Mouse (Mus musculus) liver, postnatal 0 days (tissue): ENCODE data around the gene Nmnat2. TPM values are rescaled to one million over a fixed set of nuclear protein-coding genes. Genes with fewer than 3 reads are reported as not detected.

Source experiments
- ATAC-seq: fragments of 200-750 bp; cut with Nextera tagmentation; 2 replicates; pipeline ENCODE4 v1.8.0; 2017; ENCODE audit warnings: mild to moderate bottlenecking, moderate library complexity
- DNase-seq: peaks from one replicate; pipeline ENCODE4 v3.0.0-alpha.2; 2016
- H3K27ac ChIP-seq: fragments of 300-500 bp; sonication (generic); 2 replicates; pipeline ENCODE4 v1.5.1; 2014; ENCODE audit warnings: antibody characterized with exemption, moderate library complexity, mild to moderate bottlenecking, low read depth
- H3K27me3 ChIP-seq: fragments of 300-500 bp; sonication (generic); 2 replicates; pipeline ENCODE4 v1.6.1; 2014; ENCODE audit warnings: low read length, control low read depth, mixed read lengths; ENCODE audit not compliant: insufficient read depth
- H3K36me3 ChIP-seq: fragments of 300-500 bp; sonication (generic); replicated peaks from 2 replicates; pipeline ENCODE4 v1.6.1; 2014; ENCODE audit warnings: mild to moderate bottlenecking, control low read depth, low read length, moderate library complexity, mixed read lengths; ENCODE audit not compliant: insufficient read depth
- H3K4me1 ChIP-seq: fragments of 300-500 bp; sonication (generic); 2 replicates; pipeline ENCODE4 v1.6.1; 2014; ENCODE audit warnings: antibody characterized with exemption, mild to moderate bottlenecking, control low read depth; ENCODE audit not compliant: insufficient read depth
- H3K4me2 ChIP-seq: fragments of 300-500 bp; sonication (generic); 2 replicates; pipeline ENCODE4 v1.6.1; 2014; ENCODE audit warnings: low read depth, mild to moderate bottlenecking, low read length, moderate library complexity, mixed read lengths
- H3K4me3 ChIP-seq: fragments of 300-500 bp; sonication (generic); 2 replicates; pipeline ENCODE4 v1.5.1; 2014; ENCODE audit warnings: low read depth, low read length
- H3K9ac ChIP-seq: fragments of 300-500 bp; sonication (generic); replicated peaks from 2 replicates; pipeline ENCODE4 v1.6.1; 2014; ENCODE audit warnings: mild to moderate bottlenecking, moderate library complexity
- H3K9me3 ChIP-seq: fragments of 300-500 bp; sonication (generic); 2 replicates; pipeline ENCODE4 v1.6.1; 2016; ENCODE audit warnings: mild to moderate bottlenecking, control low read depth, low read length, mixed read lengths
- CTCF ChIP-seq: sonication (generic); IDR thresholded peaks from 2 replicates; pipeline ENCODE4 v1.5.1; 2016; ENCODE audit warnings: antibody characterized with exemption, low read depth
- EP300 ChIP-seq: IDR thresholded peaks from 2 replicates; pipeline ENCODE4 v1.6.1; 2016; ENCODE audit warnings: antibody characterized with exemption, low read depth, mild to moderate bottlenecking
- WGBS: fragments of 180-500 bp; shearing (Covaris S2); extraction: QIAGEN DNeasy Blood & Tissue Kit; methylation state at CpG from one replicate; pipeline ENCODE4 v1.1.7; 2014; ENCODE audit not compliant: insufficient replicate concordance; 5-methylcytosine and 5-hydroxymethylcytosine counted together
- polyA plus RNA-seq: library from polyadenylated mRNA; unstranded; fragments of >200 nt; fragmentation: Nextera tagmentation; extraction: Ambion mirVana; gene quantifications from 2 replicates; pipeline ENCODE4 v1.2.1, GENCODE M21; 2015

Nmnat2 gene
- polyA plus RNA-seq, 1 experiment from 2014 or later, result 0.09 TPM

DNA sequence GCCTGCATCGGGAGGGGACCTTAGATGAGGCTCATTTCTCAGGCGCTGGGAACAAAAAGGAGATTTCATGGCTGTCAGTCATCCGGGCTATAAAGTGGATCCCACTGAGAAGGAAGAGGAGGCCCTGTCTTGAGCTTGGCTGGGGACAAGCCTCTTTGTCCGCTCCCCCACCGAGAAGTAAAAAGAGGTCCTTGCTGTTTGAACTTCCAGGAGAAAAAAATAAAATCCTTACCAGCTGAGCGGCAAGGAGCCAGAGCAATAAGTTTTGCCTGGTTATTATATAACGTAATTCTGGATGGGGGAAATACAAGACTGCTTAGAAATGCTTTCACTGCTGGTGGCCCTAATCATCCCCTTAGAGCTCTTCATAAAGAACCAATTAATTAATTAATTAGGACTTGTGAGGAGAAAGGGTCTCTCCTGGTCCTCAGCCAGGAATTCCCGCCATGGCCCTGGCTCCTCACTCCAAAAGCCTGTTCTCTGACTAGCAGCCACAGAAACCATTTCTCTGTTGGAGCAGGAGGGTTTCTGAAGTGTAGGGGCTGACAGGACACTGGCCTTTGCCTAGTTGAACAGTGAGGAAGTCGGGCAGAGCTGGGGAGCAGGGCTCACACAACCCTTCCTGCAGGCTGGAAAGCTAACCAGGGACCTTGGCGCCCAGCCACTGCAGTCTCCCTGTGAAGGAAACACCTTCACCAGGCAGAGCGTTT, 99.5 kb downstream of the Nmnat2 start:
- H3K27ac ChIP-seq, result no peak overlapping the region
- TF ChIP-seq CTCF (no peak), EP300 (no peak)
- no peak for DNase-seq
- H3K4me2 ChIP-seq, result no peak overlapping the region
- no peak overlapping the region for H3K9ac ChIP-seq
- H3K9me3 ChIP-seq, result no peaks in the 10 kb centered on the region
- no peaks in the 10 kb centered on the region for H3K36me3 ChIP-seq
- no peak for ATAC-seq
- no peaks in the 10 kb centered on the region for H3K27me3 ChIP-seq
- H3K4me1 ChIP-seq, result no peaks in the 10 kb centered on the region
- H3K4me3 ChIP-seq, result no peak overlapping the region
- 53% methylated on average over 11 of the region's 11 CpGs for WGBS

DNA sequence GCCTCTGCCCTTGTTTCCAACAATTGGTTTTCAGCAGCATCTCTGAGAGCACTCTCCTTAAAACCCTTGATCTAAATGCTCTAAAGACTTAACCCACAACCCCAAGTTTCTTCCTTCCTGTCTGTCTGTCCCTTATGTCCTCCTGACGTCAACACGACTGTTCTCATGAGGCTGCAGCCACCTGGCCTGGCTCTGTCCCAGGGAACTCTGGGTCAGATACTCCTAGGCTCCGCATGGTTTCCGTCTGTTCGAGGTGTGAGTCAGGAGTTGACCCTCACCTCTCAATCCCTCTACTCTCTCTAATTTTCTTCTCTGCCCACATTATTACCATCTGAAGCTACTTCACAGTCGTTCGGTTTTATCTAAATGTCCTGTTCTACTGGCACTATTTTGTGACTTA, 103.5 kb downstream of the Nmnat2 start:
- 61% methylated on average over 7 of the region's 7 CpGs for WGBS
- ATAC-seq, result no peak

DNA sequence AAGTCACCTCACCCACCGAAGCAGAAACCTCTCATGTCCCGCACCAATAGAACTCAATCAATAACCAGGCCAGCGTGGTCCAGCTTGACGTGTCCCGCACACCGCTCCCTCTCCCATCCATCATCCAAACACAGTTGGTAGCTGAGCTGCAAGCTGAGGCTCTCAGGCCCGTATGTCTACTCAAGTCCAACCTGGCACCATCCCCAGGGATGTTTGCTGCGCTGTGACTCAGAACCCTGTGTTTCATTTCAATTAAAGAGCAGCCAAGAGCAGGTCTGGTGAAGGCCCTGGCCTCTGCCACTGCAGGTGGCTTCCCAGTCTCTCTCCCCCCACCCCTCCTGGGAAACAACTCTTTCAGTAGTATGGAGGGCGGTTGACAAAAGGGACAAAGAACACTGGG, 104.8 kb downstream of the Nmnat2 start:
- Histone ChIP-seq H3K27me3 (no peaks in the 10 kb centered on the region), H3K27ac (no peak overlapping the region), H3K9me3 (no peaks in the 10 kb centered on the region), H3K36me3 (no peaks in the 10 kb centered on the region), H3K4me1 (no peaks in the 10 kb centered on the region), H3K4me3 (no peak overlapping the region), H3K4me2 (no peak overlapping the region), H3K9ac (no peak overlapping the region)
- no peak for TF ChIP-seq EP300
- no peak for TF ChIP-seq CTCF
- 79% methylated on average over 9 of the region's 9 CpGs for WGBS
- DNase-seq (no peak), ATAC-seq (no peak)

More for the DNA sequence above, 103.5 kb downstream of the Nmnat2 start:
- no peaks in the 10 kb centered on the region for H3K36me3 ChIP-seq
- TF ChIP-seq EP300, result no peak
- no peak for TF ChIP-seq CTCF
- H3K27me3 ChIP-seq, result no peaks in the 10 kb centered on the region
- no peaks in the 10 kb centered on the region for H3K4me1 ChIP-seq
- H3K4me3 ChIP-seq, result no peak overlapping the region
- H3K27ac ChIP-seq, result no peak overlapping the region
- no peaks in the 10 kb centered on the region for H3K9me3 ChIP-seq
- H3K9ac ChIP-seq, result no peak overlapping the region
- DNase-seq, result no peak
- no peak overlapping the region for H3K4me2 ChIP-seq

DNA sequence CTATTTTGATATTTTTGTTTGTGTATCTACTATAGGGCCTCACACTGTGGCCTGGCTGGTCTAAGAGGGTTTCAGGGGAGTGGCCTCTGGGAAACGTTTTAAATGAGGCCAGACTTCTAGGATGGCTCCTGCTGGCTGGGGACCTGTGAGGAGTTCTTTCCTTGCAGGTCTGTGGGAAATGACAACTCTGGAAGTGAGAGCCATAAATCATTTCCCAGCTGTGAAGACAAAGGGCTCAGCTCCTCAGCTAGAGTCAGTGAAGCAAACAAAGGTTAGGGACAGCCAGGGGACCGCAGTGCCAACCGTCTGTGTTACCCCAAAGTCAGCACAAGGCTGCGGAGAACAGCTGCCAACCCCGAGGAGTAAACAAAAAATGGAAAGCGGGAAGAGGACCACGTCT, 107.8 kb downstream of the Nmnat2 start:
- Histone ChIP-seq H3K27me3 (no peaks in the 10 kb centered on the region), H3K4me1 (no peaks in the 10 kb centered on the region), H3K4me3 (no peak overlapping the region), H3K9ac (no peak overlapping the region), H3K9me3 (no peaks in the 10 kb centered on the region), H3K27ac (no peak overlapping the region), H3K4me2 (no peak overlapping the region), H3K36me3 (no peaks in the 10 kb centered on the region)
- TF ChIP-seq CTCF (no peak), EP300 (no peak)
- no peak for ATAC-seq
- 45% methylated on average over 7 of the region's 7 CpGs for WGBS
- DNase-seq, result no peak

DNA sequence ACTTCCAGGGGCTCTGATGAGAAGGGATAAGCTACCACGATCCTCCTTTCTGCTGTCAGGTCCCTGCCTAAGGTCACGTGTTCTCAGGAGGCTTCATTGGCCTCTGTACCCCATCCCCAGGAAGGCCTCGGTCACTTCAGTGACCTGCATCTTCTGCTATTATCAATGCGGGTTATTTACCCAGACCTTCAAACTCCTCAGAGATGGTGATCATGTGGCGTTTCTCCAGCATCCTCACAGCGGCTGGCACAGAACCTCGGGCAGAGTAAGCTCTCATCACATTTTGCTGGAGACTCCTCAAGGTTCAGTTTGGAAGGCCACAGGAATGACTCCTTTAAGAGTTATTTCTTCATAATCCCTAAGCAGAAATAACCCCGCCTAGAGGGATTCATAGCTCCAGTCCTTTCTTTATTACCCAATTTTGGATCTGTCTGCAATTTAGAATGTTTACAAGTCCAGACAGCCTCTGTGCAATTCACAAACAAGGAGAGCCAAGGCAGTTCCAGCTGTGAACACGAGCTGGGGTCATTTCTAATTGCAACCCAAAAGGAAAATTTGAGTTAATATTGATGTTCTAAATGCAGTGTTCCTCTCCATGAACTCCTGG, 110.1 kb downstream of the Nmnat2 start:
- ATAC-seq (no peak), DNase-seq (no peak)
- Histone ChIP-seq H3K9ac (no peak overlapping the region), H3K36me3 (no peaks in the 10 kb centered on the region), H3K27ac (no peak overlapping the region), H3K4me3 (no peak overlapping the region), H3K9me3 (no peaks in the 10 kb centered on the region), H3K4me1 (no peaks in the 10 kb centered on the region), H3K4me2 (no peak overlapping the region), H3K27me3 (no peaks in the 10 kb centered on the region)
- TF ChIP-seq CTCF (no peak), EP300 (no peak)
- WGBS, result 67% methylated on average over 9 of the region's 9 CpGs

DNA sequence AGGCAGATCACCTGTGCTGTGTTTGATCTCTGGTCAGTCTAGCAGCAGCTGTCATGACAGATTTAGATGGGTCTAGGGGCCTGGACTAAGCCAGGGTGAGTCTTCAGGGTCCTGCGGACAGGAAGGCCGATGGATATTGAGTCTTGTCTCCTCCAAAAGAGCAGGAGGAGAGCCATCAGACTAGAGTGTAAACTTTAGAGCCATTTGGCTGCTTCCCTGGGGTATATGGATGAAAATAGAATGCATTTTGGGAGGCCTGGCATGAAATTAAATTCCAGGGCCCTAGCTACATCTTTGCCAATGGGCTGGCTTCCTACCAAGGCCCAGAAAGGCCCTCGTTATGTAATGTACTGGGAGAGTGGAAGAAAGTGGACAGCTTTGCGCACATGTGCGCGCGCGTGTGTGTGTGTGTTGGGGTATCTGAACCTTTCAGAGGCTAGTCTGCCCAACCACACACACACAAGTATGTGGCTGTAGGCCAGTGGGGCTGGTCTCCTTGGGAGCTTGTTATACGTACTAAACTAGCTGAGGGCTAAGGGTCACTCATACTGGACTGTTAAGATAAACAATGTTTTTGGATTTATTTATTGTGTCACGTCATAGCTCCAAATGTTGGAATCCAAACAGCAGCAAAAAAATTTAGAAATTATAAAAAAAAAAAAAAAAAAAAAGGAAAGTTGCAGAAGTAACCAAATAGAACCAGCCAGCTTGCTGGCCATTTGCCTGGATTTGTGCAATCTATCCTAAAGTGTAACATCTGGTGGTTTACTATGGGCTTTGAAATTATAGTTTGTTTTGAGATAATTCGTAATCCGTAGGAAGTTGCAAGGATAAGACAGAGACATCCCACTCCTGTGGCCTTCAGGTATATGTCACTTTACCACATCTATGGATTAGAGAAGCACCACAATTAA, 110.9 kb downstream of the Nmnat2 start:
- H3K9me3 ChIP-seq, result no peaks in the 10 kb centered on the region
- H3K4me3 ChIP-seq, result no peak overlapping the region
- 79% methylated on average over 12 of the region's 12 CpGs for WGBS
- H3K27ac ChIP-seq, result no peak overlapping the region
- no peak for ATAC-seq
- no peak overlapping the region for H3K9ac ChIP-seq
- no peaks in the 10 kb centered on the region for H3K4me1 ChIP-seq
- DNase-seq, result peak; percentile 23
- 0 out of 2 replicates have a peak, but pooled peaks cover 4% of the 10 kb centered on the region for H3K27me3 ChIP-seq
- TF ChIP-seq EP300 (no peak), CTCF (no peak)
- no peaks in the 10 kb centered on the region for H3K36me3 ChIP-seq
- no peak overlapping the region for H3K4me2 ChIP-seq
